Mouse (Mus musculus): ENCODE data around the gene Erp29. TPM values are rescaled to one million over a fixed set of nuclear protein-coding genes. Genes with fewer than 3 reads are reported as not detected.

Erp29 gene
- polyA plus RNA-seq, 1 experiment: 109 TPM

- peaks cover 6% of the 10 kb centered on the region for H3K36me3 ChIP-seq (ENCODE audit: control insufficient read depth, insufficient read depth)
- H3ac ChIP-seq (ENCODE audit: control insufficient read depth, insufficient read length, low read depth): no peak overlapping the region
- TF ChIP-seq USF1 (IDR thresholded peaks at IDR 0.05; ENCODE audit: low read depth): no peak
- no peak for TF ChIP-seq MYOD1 (IDR thresholded peaks at IDR 0.05; ENCODE audit: control insufficient read depth, insufficient read length, low read depth)
- TF ChIP-seq FOSL1 (IDR thresholded peaks at IDR 0.05; ENCODE audit: insufficient read depth, low read length, poor library complexity, severe bottlenecking): no peak
- TF ChIP-seq MYOG (IDR thresholded peaks at IDR 0.05; ENCODE audit: control insufficient read depth, extremely low read depth, insufficient read length): no peak
- TF ChIP-seq CTCF (IDR thresholded peaks at IDR 0.05; ENCODE audit: control insufficient read depth, insufficient read depth, insufficient read length): no peak
- TF ChIP-seq MAX (IDR thresholded peaks at IDR 0.05): no peak
- no peak for TF ChIP-seq CEBPB (IDR thresholded peaks at IDR 0.05; ENCODE audit: low read depth)
- H3K27me3 ChIP-seq (ENCODE audit: control insufficient read depth, insufficient read depth, insufficient read length): no peaks in the 10 kb centered on the region
- H3K4me3 ChIP-seq (ENCODE audit: insufficient read depth, poor library complexity, severe bottlenecking): peak overlapping the region; percentile 55
- H3K79me3 ChIP-seq (ENCODE audit: low read depth): peaks cover 2% of the 10 kb centered on the region
- H3K79me2 ChIP-seq (ENCODE audit: control insufficient read depth, insufficient read depth): no peaks in the 10 kb centered on the region
Observed at GRCm38 (mm10) chr5:121383857-121384756, 68.2 kb downstream of the Erp29 start.

- H3K79me3 ChIP-seq (ENCODE audit: low read depth): peaks cover 2% of the 10 kb centered on the region
- peaks cover 6% of the 10 kb centered on the region for H3K36me3 ChIP-seq (ENCODE audit: control insufficient read depth, insufficient read depth)
- no peaks in the 10 kb centered on the region for H3K79me2 ChIP-seq (ENCODE audit: control insufficient read depth, insufficient read depth)
- TF ChIP-seq MAX (IDR thresholded peaks at IDR 0.05) (no peak), CEBPB (IDR thresholded peaks at IDR 0.05; ENCODE audit: low read depth) (no peak), FOSL1 (IDR thresholded peaks at IDR 0.05; ENCODE audit: insufficient read depth, low read length, poor library complexity, severe bottlenecking) (no peak), MYOD1 (IDR thresholded peaks at IDR 0.05; ENCODE audit: control insufficient read depth, insufficient read length, low read depth) (no peak), MYOG (IDR thresholded peaks at IDR 0.05; ENCODE audit: control insufficient read depth, extremely low read depth, insufficient read length) (no peak), USF1 (IDR thresholded peaks at IDR 0.05; ENCODE audit: low read depth) (no peak), CTCF (IDR thresholded peaks at IDR 0.05; ENCODE audit: control insufficient read depth, insufficient read depth, insufficient read length) (no peak)
- no peaks in the 10 kb centered on the region for H3K27me3 ChIP-seq (ENCODE audit: control insufficient read depth, insufficient read depth, insufficient read length)
- no peak overlapping the region for H3ac ChIP-seq (ENCODE audit: control insufficient read depth, insufficient read length, low read depth)
- H3K4me3 ChIP-seq (ENCODE audit: insufficient read depth, poor library complexity, severe bottlenecking): no peak overlapping the region
Observed at GRCm38 (mm10) chr5:121380692-121381091, 71.6 kb downstream of the Erp29 start.

- Histone ChIP-seq H3K27me3 (ENCODE audit: control insufficient read depth, insufficient read depth, insufficient read length) (no peaks in the 10 kb centered on the region), H3K79me2 (ENCODE audit: control insufficient read depth, insufficient read depth) (no peaks in the 10 kb centered on the region), H3K4me3 (ENCODE audit: insufficient read depth, poor library complexity, severe bottlenecking) (no peak overlapping the region), H3K36me3 (ENCODE audit: control insufficient read depth, insufficient read depth) (peaks cover 15% of the 10 kb centered on the region), H3ac (ENCODE audit: control insufficient read depth, insufficient read length, low read depth) (no peak overlapping the region), H3K79me3 (ENCODE audit: low read depth) (peaks cover 2% of the 10 kb centered on the region)
- TF ChIP-seq MAX (IDR thresholded peaks at IDR 0.05): no peak
- TF ChIP-seq CTCF (IDR thresholded peaks at IDR 0.05; ENCODE audit: control insufficient read depth, insufficient read depth, insufficient read length): no peak
- no peak for TF ChIP-seq MYOD1 (IDR thresholded peaks at IDR 0.05; ENCODE audit: control insufficient read depth, insufficient read length, low read depth)
- no peak for TF ChIP-seq USF1 (IDR thresholded peaks at IDR 0.05; ENCODE audit: low read depth)
- TF ChIP-seq FOSL1 (IDR thresholded peaks at IDR 0.05; ENCODE audit: insufficient read depth, low read length, poor library complexity, severe bottlenecking): no peak
- TF ChIP-seq CEBPB (IDR thresholded peaks at IDR 0.05; ENCODE audit: low read depth): no peak
- no peak for TF ChIP-seq MYOG (IDR thresholded peaks at IDR 0.05; ENCODE audit: control insufficient read depth, extremely low read depth, insufficient read length)
Observed at GRCm38 (mm10) chr5:121378678-121379256, 73.5 kb downstream of the Erp29 start.

Other genes starting within 250 kb of the Erp29 start
- gene Rpl6, start 248.0 kb downstream of the Erp29 start, polyA plus RNA-seq (2012; fragmentation: generic; extraction: Trizol): 1,946 TPM
- 5.4 TPM for gene Hectd4, start 232.3 kb downstream of the Erp29 start, polyA plus RNA-seq (2012; fragmentation: generic; extraction: Trizol)
- 19.2 TPM for gene Trafd1, start 66.9 kb downstream of the Erp29 start, polyA plus RNA-seq (2012; fragmentation: generic; extraction: Trizol)
- 16.8 TPM for gene Naa25, start 54.6 kb downstream of the Erp29 start, polyA plus RNA-seq (2012; fragmentation: generic; extraction: Trizol)
- 0.54 TPM for gene Tmem116, start 613 bp downstream of the Erp29 start, polyA plus RNA-seq (2012; fragmentation: generic; extraction: Trizol)
- gene Adam1b, start 50.9 kb upstream of the Erp29 start, polyA plus RNA-seq (2012; fragmentation: generic; extraction: Trizol): not detected
- gene Adam1a, start 93.0 kb upstream of the Erp29 start, polyA plus RNA-seq (2012; fragmentation: generic; extraction: Trizol): 0.99 TPM
- not detected for gene Gm42878, start 93.0 kb upstream of the Erp29 start, polyA plus RNA-seq (2012; fragmentation: generic; extraction: Trizol)
- 68.7 TPM for gene Mapkapk5, start 93.4 kb upstream of the Erp29 start, polyA plus RNA-seq (2012; fragmentation: generic; extraction: Trizol)
- gene Aldh2, start 141.3 kb upstream of the Erp29 start, polyA plus RNA-seq (2012; fragmentation: generic; extraction: Trizol): 225 TPM
- gene Acad12, start 166.4 kb upstream of the Erp29 start, polyA plus RNA-seq (2012; fragmentation: generic; extraction: Trizol): 0.77 TPM
- gene Acad10, start 208.0 kb upstream of the Erp29 start, polyA plus RNA-seq (2012; fragmentation: generic; extraction: Trizol): 1.8 TPM
- gene Brap, start 208.1 kb upstream of the Erp29 start, polyA plus RNA-seq (2012; fragmentation: generic; extraction: Trizol): 31.7 TPM